Mouse (Mus musculus): ENCODE results near the gene Kiss1.

DNA sequence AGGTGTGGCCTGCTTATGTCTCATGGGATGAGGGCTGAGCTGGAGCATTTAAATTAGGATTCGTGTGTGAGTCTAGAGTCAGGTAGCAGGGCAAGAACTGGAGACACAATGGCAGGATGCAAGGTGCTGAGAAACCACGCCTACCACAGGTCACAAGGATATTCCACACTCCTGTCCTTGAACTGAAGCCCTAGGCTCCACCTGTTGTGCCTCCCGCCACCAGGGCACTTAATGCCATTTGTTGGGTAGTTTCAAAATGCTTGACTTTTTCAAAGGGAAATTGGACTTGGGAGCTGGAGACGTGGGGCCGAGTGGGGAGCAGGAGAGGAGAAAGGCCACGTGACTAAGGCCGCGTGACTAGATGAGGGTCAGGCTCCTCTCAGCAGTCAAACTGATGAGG, 4.3 kb downstream of the Kiss1 start:
- TF ChIP-seq CTCF (IDR thresholded peaks at IDR 0.05; ENCODE audit: low read depth) (no peak), EP300 (IDR thresholded peaks at IDR 0.05; ENCODE audit: low read depth) (no peak)
